Mouse (Mus musculus): ENCODE measurements around the gene Fbxl15. TPM values are rescaled to one million over a fixed set of nuclear protein-coding genes. Genes with fewer than 3 reads are reported as not detected.
A peak's percentile ranks its signal among the peaks of the same experiment; 100 is the strongest.

Fbxl15 gene
- polyA plus RNA-seq, 1 experiment: 3.9 TPM

DNA sequence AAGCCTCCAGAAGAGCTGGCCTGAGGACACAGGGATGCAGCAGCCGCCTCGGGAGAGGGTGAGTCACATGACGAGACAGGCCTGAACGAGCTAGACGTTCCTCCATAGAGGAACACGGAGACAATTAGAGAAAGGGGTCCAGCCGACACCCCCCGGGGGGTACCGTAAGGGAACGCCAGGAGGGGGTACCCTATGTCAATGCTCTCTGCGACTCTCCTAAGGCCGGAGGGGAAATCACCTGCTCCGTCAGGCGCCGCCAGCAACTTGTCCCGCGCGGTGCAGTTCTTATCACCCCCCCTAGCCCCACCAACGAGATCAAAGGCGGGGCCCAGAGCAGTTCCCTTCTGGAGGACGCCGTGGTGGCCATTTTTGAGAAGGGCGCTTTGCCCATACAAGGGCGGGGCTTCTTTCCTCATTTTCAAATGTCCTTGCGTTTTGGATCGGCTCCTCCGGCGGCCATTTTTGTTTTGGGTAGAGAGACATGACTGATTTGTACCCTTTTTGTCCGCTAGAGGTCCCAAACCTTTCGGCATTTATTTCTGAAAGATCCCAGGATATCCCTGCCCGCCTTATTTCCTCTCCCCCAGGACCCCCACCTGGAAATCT is 10.4 kb downstream of the Fbxl15 start, which contains the start of gene Cuedc2:
Gene Cuedc2 (minus strand): TSS at position 372 of the 606 bp plus-strand sequence.
- peak within 1 kb of the TSS; percentile 55 for H3K27ac ChIP-seq (ENCODE audit: insufficient read depth, low read length)
- no peak for TF ChIP-seq CTCF (IDR thresholded peaks at IDR 0.05; ENCODE audit: borderline replicate concordance, insufficient read depth, low read length)
- peak; percentile 57 for TF ChIP-seq POLR2A (IDR thresholded peaks at IDR 0.05; ENCODE audit: low read depth, low read length)

DNA sequence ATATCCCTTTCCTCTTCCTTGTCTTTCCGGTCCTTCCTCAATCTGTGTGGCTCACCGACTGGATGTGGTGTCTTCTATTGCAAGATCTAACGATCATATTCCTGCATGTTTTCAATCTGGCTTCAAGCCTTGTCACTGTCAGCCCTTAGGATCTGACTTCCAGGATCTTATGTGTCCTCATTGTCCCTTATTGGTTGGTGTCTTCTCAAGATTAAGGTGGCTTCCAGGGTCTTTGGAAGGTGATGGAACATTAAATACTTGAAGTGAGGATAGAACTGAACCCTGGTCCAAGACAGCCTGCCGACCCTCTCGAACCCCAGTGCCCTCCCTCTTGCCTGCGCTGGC is 10.9 kb downstream of the Fbxl15 start:
- H3K27ac ChIP-seq (ENCODE audit: insufficient read depth, low read length): peak overlapping the region; percentile 55
- H3K4me3 ChIP-seq (ENCODE audit: insufficient read depth, low read length): 0 out of 2 replicates have a peak overlapping the region, but pooled peaks have one; percentile 11
- no peak for TF ChIP-seq CTCF (IDR thresholded peaks at IDR 0.05; ENCODE audit: borderline replicate concordance, insufficient read depth, low read length)
- no peak; the same call in 1 of the 2 replicates for TF ChIP-seq POLR2A (IDR thresholded peaks at IDR 0.05; ENCODE audit: low read depth, low read length)
- no peaks in the 10 kb centered on the region for H3K4me1 ChIP-seq (ENCODE audit: control insufficient read depth, insufficient read depth, low read length)

More for the DNA sequence above, 10.4 kb downstream of the Fbxl15 start, which contains the start of gene Cuedc2:
- Histone ChIP-seq H3K4me3 (ENCODE audit: insufficient read depth, low read length) (peak within 1 kb of the TSS; percentile 59), H3K4me1 (ENCODE audit: control insufficient read depth, insufficient read depth, low read length) (no peaks in the 10 kb centered on the region)

DNA sequence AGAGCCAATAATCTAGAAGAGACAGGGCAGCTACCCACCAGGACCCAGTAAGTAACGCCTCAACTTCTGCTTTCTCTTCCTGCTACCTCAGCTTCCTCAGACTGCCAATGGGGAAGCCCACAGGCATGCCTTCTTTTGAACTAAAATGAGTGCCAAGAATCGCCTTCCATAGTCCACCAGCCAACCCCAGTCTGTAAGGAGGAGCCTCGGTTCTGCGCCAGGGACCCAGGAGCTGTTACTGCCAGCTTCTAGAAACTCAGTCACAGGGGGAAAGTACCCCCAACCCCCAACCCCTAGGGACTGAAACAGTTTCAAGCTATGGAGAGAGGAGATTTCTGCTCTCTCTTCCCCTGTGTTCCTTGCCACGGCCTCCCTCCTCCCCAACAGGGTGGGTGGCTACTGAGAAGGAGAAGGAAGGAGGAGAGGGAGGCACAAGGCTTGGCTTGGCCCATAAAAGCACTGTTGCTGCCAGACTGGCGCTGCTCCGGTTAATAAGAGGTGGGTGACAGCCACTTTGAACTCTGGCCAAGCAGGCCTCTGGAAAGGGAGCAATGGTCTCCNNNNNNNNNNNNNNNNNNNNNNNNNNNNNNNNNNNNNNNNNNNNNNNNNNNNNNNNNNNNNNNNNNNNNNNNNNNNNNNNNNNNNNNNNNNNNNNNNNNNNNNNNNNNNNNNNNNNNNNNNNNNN is 11.4 kb downstream of the Fbxl15 start:
- no peak overlapping the region for H3K4me3 ChIP-seq (ENCODE audit: insufficient read depth, low read length)
- H3K27ac ChIP-seq (ENCODE audit: insufficient read depth, low read length): peak overlapping the region; percentile 55
- H3K4me1 ChIP-seq (ENCODE audit: control insufficient read depth, insufficient read depth, low read length): no peaks in the 10 kb centered on the region
- TF ChIP-seq POLR2A (IDR thresholded peaks at IDR 0.05; ENCODE audit: low read depth, low read length): no peak

DNA sequence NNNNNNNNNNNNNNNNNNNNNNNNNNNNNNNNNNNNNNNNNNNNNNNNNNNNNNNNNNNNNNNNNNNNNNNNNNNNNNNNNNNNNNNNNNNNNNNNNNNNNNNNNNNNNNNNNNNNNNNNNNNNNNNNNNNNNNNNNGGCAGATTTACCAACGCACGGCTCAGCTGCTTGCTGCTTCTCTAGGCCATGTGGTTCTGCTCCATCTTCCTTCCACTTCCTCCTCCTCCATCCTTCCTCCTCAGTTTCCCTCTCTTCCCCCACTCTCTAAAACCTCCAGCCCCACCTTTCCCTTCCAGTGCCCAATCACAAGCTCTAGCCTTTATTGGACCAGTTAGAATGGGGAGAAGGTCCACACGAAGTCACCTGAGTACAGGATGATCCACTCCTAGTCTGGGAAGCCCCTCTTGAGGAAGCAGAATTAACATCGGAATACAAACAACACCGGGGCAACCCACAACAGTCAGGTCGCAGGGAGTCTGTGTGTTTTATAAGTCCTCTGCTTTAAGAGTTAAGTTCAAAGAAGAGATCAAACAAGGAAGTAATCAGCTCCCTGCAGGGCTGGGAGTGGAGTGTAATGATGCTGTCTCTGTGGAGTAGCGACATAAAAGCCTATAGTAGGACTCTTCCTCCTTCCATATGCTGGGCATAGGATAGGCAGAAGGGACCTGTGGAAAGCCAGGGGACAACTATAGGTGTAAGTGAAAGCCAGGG is 16.9 kb downstream of the Fbxl15 start:
- Histone ChIP-seq H3K4me1 (ENCODE audit: control insufficient read depth, insufficient read depth, low read length) (no peaks in the 10 kb centered on the region), H3K4me3 (ENCODE audit: insufficient read depth, low read length) (no peak overlapping the region), H3K27ac (ENCODE audit: insufficient read depth, low read length) (no peak overlapping the region)
- TF ChIP-seq CTCF (IDR thresholded peaks at IDR 0.05; ENCODE audit: borderline replicate concordance, insufficient read depth, low read length) (no peak), POLR2A (IDR thresholded peaks at IDR 0.05; ENCODE audit: low read depth, low read length) (no peak)

DNA sequence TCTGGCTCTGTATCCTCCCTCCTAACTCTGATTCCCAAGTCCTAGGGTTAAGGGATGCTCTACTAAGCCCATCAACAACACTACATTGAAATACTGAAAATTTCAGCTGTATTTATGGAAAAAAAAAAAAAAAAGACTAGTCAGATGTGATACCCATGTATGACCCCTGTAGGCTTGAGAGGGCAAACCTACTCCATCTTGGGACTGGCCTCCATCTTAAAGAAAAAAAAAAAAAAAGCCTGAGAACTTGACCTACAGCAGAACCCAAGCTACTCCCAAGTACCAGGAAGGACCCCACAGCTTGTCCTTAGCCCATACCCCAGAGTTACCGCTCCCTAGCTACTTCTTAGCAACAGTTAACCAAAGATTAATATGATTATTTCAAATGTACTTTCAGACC is 19.2 kb downstream of the Fbxl15 start:
- no peak overlapping the region for H3K4me3 ChIP-seq (ENCODE audit: insufficient read depth, low read length)
- peaks cover 3% of the 10 kb centered on the region; the same call in 1 of the 2 replicates for H3K4me1 ChIP-seq (ENCODE audit: control insufficient read depth, insufficient read depth, low read length)
- no peak overlapping the region for H3K27ac ChIP-seq (ENCODE audit: insufficient read depth, low read length)
- TF ChIP-seq POLR2A (IDR thresholded peaks at IDR 0.05; ENCODE audit: low read depth, low read length) (no peak), CTCF (IDR thresholded peaks at IDR 0.05; ENCODE audit: borderline replicate concordance, insufficient read depth, low read length) (no peak)

DNA sequence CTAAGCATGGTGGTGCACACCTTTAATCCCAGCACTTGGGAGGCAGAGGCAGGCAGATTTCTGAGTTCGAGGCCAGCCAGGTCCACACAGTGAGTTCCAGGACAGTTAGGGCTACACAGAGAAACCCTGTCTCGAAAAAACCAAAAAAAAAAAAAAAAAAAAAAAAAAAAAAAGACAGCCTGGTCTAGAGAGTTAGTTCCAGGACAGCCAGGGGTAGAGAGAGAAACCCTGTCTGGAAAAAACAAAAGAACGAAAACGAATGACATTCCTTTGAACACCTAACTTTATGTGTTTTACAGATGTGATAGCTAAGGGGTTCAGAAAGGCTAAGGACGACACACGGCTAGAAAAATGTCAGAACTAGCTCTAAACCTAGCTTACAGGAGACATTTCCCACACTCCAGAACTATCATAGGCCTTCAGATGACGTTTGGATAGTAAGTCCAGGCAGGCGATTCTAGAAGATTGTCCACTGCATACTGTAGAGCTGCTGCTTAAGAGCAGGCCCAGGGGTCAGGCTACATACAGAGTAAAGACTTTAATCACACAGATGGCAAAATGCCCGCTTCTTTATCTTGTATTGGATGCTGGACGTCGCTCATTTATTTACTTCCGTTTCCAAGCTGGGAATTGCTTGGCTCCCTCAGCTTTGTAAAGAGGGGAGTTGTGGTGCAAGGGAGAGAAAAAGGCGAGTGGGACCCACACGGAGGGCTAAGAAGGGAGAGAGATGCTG is 20.1 kb downstream of the Fbxl15 start:
- Histone ChIP-seq H3K4me1 (ENCODE audit: control insufficient read depth, insufficient read depth, low read length) (peaks cover 8% of the 10 kb centered on the region; the same call in 1 of the 2 replicates), H3K4me3 (ENCODE audit: insufficient read depth, low read length) (peak overlapping the region; percentile 74), H3K27ac (ENCODE audit: insufficient read depth, low read length) (peak overlapping the region; percentile 43)
- TF ChIP-seq CTCF (IDR thresholded peaks at IDR 0.05; ENCODE audit: borderline replicate concordance, insufficient read depth, low read length) (no peak), POLR2A (IDR thresholded peaks at IDR 0.05; ENCODE audit: low read depth, low read length) (no peak)

DNA sequence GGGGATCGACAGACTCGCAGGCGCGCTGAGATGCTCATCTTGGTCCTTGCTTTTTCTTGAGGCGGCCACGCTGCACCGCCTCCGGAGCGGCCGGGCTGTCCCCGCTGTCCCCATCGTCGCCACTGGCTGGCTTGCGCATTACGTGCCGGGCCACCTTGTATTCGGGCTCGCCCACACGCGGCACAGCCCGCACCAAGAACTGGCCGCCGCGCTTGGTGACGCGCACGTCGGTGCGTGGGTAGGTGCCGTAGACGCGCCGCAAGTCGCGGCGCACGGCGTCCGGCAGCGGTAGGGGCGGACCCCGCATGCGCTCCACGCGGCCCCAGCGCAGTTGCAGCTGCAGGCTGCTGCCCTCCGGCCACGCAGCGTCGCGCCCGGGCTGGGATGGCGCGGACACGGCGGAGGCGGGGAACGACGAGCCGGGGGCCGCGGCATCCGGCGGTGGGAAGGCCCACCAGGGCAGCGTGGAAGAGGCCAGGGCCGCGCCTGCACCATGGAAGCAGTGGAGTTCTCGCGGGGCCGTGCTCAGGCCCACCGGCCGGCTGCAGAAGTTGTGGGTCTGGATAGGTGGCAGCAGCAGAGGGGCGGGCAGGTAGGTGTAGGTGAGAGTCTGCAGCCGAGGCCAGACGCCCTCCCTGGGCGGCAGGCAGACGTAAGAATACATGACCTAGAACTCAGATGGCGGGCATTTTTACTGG is 20.9 kb downstream of the Fbxl15 start:
- Histone ChIP-seq H3K27ac (ENCODE audit: insufficient read depth, low read length) (peak overlapping the region; percentile 43), H3K4me3 (ENCODE audit: insufficient read depth, low read length) (peak overlapping the region; percentile 74), H3K4me1 (ENCODE audit: control insufficient read depth, insufficient read depth, low read length) (peaks cover 8% of the 10 kb centered on the region; the same call in 1 of the 2 replicates)
- TF ChIP-seq CTCF (IDR thresholded peaks at IDR 0.05; ENCODE audit: borderline replicate concordance, insufficient read depth, low read length): no peak
- TF ChIP-seq POLR2A (IDR thresholded peaks at IDR 0.05; ENCODE audit: low read depth, low read length): peak; percentile 88

DNA sequence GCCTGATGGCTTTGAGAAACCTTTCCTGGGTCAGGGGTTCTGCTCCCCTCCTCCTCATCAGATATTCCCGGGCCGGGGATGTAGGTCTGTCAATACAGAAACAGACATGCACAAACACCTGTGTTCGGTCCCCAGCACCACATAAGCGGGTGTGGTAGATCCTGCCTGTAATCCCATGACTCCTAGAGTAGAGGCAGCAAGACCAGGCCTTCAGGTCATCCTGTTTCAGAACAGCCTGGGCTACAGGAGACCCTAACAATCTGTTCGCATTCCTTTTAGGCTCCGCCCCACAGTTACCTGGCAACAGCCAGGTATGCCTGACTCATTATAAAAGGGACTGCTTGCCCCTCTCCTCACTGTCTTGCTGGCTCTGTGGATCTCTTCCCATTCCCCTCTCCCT is 21.6 kb downstream of the Fbxl15 start:
- no peak overlapping the region for H3K27ac ChIP-seq (ENCODE audit: insufficient read depth, low read length)
- TF ChIP-seq POLR2A (IDR thresholded peaks at IDR 0.05; ENCODE audit: low read depth, low read length) (no peak), CTCF (IDR thresholded peaks at IDR 0.05; ENCODE audit: borderline replicate concordance, insufficient read depth, low read length) (no peak)

More for the DNA sequence above, 21.6 kb downstream of the Fbxl15 start:
- Histone ChIP-seq H3K4me3 (ENCODE audit: insufficient read depth, low read length) (peak overlapping the region; percentile 74), H3K4me1 (ENCODE audit: control insufficient read depth, insufficient read depth, low read length) (peaks cover 8% of the 10 kb centered on the region; the same call in 1 of the 2 replicates)

All from embryonic fibroblast, embryonic 13.5 days (primary cell).